Mouse (Mus musculus) hindbrain, embryonic 15.5 days (tissue): ENCODE results near the gene Kif5c. TPM values are rescaled to one million over a fixed set of nuclear protein-coding genes. Genes with fewer than 3 reads are reported as not detected.
A peak's percentile ranks its signal among the peaks of the same experiment; 100 is the strongest.

Experiments used
- ATAC-seq: fragments of 200-750 bp; cut with Nextera tagmentation; 2 replicates; pipeline ENCODE4 v1.8.0; 2017; ENCODE audit warnings: low read depth, moderate number of reproducible peaks, moderate TSS enrichment; ENCODE audit not compliant: low FRiP score
- H3K27ac ChIP-seq: fragments of 300-500 bp; sonication (generic); replicated peaks from 2 replicates; pipeline ENCODE4 v1.5.1; 2015; ENCODE audit warnings: mild to moderate bottlenecking, inconsistent platforms
- H3K27me3 ChIP-seq: fragments of 300-500 bp; sonication (generic); 2 replicates; pipeline ENCODE4 v1.6.1; 2015; ENCODE audit warnings: control low read depth, inconsistent platforms
- H3K36me3 ChIP-seq: fragments of 300-500 bp; sonication (generic); 2 replicates; pipeline ENCODE4 v1.6.1; 2015; ENCODE audit warnings: control low read depth, inconsistent platforms
- H3K4me1 ChIP-seq: fragments of 300-500 bp; sonication (generic); replicated peaks from 2 replicates; pipeline ENCODE4 v1.6.1; 2015; ENCODE audit warnings: control low read depth, inconsistent platforms
- H3K4me2 ChIP-seq: fragments of 300-500 bp; sonication (generic); 2 replicates; pipeline ENCODE4 v1.6.1; 2015; ENCODE audit warnings: moderate library complexity, mild to moderate bottlenecking, inconsistent platforms
- H3K4me3 ChIP-seq: fragments of 300-500 bp; sonication (generic); 2 replicates; pipeline ENCODE4 v1.5.1; 2015; ENCODE audit warnings: mild to moderate bottlenecking, inconsistent platforms
- H3K9ac ChIP-seq: fragments of 300-500 bp; sonication (generic); 2 replicates; pipeline ENCODE4 v1.6.1; 2015; ENCODE audit warnings: inconsistent platforms
- H3K9me3 ChIP-seq: fragments of 300-500 bp; sonication (generic); 2 replicates; pipeline ENCODE4 v1.6.1; 2016; ENCODE audit warnings: control low read depth, inconsistent platforms
- WGBS: fragments of 180-500 bp; shearing (Covaris S2); methylation state at CpG from one replicate; pipeline ENCODE4 v1.1.7; 2015; 5-methylcytosine and 5-hydroxymethylcytosine counted together
- polyA plus RNA-seq: library from polyadenylated mRNA; unstranded; fragments of >200 nt; fragmentation: Nextera tagmentation; extraction: Ambion mirVana; gene quantifications from 2 replicates; pipeline ENCODE4 v1.2.1, GENCODE M21; 2015

The Kif5c gene
- polyA plus RNA-seq, 1 experiment from 2014 or later, result 188 TPM

- Histone ChIP-seq H3K9ac (no peak overlapping the region), H3K4me3 (no peak overlapping the region), H3K4me1 (peaks cover 54% of the 10 kb centered on the region), H3K4me2 (no peak overlapping the region), H3K9me3 (no peaks in the 10 kb centered on the region), H3K27ac (peak overlapping the region; percentile 32; the same call in 1 of the 2 replicates), H3K36me3 (no peaks in the 10 kb centered on the region), H3K27me3 (no peaks in the 10 kb centered on the region)
- WGBS, result 61% methylated on average over 7 of the region's 7 CpGs
- no peak for ATAC-seq
These were observed 59.3 kb downstream of the Kif5c start for GRCm38 (mm10) chr2:49678386-49678785.

DNA sequence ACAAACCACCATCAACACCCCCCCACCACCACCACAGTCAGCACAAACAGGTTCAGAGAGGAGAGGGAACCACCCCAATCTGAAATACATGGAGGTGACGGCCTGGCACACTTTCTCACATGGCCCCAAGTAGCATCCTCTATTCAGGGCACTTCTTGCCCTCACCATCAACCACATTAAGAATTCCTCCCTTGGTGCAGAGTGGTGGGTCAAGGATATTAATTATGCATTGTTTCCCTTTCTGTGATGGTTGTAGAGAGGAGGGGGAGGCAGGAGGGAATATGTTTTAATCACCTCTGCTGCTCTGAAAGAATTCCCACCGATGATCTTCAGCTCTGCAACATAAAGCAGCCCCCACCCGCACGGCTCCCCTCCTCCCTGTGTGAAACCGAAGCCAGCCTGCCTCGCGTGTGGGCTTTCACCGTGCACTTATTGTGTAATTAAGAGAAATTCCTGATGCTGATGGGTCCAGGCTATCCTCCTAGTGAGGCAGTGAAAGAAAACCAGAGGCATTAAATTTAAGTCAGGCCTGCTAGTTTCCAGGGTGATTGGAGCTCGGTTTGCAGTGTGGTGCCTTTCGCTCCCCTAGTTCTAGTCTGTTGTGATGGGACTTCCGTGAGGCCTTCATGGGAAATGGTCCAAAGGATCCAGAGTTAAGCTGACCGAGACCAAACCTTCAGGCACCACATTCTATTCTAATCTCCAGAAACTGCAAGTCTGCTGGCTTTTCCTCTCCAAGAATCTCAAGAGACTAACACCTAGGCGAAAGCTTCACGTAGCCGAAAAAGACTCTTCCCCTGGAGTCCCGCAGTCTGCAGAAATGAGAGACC is 60.3 kb downstream of the Kif5c start:
- H3K36me3 ChIP-seq, result no peaks in the 10 kb centered on the region
- H3K4me3 ChIP-seq, result no peak overlapping the region
- no peaks in the 10 kb centered on the region for H3K9me3 ChIP-seq
- H3K9ac ChIP-seq, result 0 out of 2 replicates have a peak overlapping the region, but pooled peaks have one; percentile 15
- peaks cover 50% of the 10 kb centered on the region for H3K4me1 ChIP-seq
- no peak overlapping the region for H3K4me2 ChIP-seq
- peak overlapping the region; percentile 64 for H3K27ac ChIP-seq
- 35% methylated on average over 16 of the region's 16 CpGs for WGBS
- H3K27me3 ChIP-seq, result no peaks in the 10 kb centered on the region
- ATAC-seq, result peak; percentile 31; the same call in 1 of the 2 replicates

DNA sequence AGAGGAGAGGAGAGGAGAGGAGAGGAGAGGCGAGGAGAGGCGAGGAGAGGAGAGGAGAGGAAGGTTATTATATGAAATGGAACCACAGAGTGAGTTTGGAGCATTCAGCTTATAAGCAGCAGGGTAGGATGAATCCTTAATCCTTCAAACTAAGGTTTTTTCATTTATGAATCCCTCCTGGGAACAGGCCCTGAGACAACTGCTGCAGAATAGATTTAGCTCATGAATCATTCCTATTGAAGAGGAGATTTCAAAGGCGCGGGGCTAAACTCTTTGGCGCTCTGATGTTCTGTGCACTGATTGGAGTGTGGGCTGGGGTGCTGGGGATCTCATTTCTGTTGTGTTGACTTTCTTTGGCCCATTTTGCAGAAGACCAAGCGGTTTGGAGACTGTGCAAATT is 63.7 kb downstream of the Kif5c start:
- H3K9ac ChIP-seq, result no peak overlapping the region
- no peaks in the 10 kb centered on the region for H3K27me3 ChIP-seq
- H3K27ac ChIP-seq, result no peak overlapping the region
- no peak overlapping the region for H3K4me2 ChIP-seq
- H3K9me3 ChIP-seq, result no peaks in the 10 kb centered on the region
- 67% methylated on average over 6 of the region's 6 CpGs for WGBS
- H3K4me1 ChIP-seq, result peaks cover 39% of the 10 kb centered on the region
- no peaks in the 10 kb centered on the region for H3K36me3 ChIP-seq
- no peak for ATAC-seq
- H3K4me3 ChIP-seq, result no peak overlapping the region

DNA sequence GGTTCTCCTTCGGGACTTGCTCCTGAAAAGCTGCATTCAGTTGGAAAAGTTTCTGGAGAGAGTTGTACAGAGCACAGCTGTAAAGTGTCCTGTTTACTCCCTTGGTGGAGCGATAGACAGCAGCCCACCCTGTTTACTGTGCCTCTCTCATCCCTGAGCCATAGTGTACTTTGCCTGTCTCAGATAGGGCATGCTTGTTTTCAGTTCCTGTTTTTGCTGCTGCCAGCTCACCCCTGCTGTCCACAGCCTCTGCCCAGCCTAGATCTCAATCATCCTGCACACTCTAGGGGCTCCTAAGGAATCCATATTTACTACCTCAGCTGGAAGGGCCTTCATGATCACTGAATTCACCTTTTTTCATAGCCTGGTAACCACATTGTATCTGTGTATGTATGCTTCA is 65.7 kb downstream of the Kif5c start:
- Histone ChIP-seq H3K27ac (0 out of 2 replicates have a peak overlapping the region, but pooled peaks have one; percentile 5), H3K36me3 (no peaks in the 10 kb centered on the region), H3K4me1 (peaks cover 21% of the 10 kb centered on the region), H3K4me2 (no peak overlapping the region), H3K9ac (no peak overlapping the region), H3K27me3 (no peaks in the 10 kb centered on the region), H3K4me3 (no peak overlapping the region), H3K9me3 (no peaks in the 10 kb centered on the region)
- ATAC-seq, result no peak
- WGBS, result 72% methylated on average over 2 of the region's 2 CpGs

DNA sequence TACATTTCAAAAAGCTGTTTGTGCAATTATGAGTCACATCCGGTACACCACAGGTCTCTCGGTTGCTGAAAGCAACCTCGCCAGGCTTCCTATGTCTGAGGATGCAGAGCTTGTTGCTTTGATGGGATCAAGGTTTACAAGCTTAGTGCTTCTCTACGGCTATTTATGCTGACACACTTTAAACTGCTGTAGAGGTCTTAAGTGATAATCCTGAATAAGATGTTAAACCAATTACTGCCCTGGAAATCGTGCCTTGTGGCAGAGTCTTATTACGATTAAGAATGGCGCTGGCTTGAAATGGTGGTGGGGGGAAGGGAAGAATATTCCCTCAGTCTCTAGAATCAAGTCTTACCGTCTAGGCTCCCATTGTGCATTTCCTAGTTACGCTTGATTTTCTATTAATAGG is 71.3 kb downstream of the Kif5c start:
- no peaks in the 10 kb centered on the region for H3K27me3 ChIP-seq
- no peak overlapping the region for H3K9ac ChIP-seq
- H3K4me2 ChIP-seq, result no peak overlapping the region
- H3K36me3 ChIP-seq, result peaks cover 4% of the 10 kb centered on the region; the same call in 1 of the 2 replicates
- H3K27ac ChIP-seq, result peak overlapping the region; percentile 36; the same call in 1 of the 2 replicates
- peaks cover 46% of the 10 kb centered on the region for H3K4me1 ChIP-seq
- ATAC-seq, result peak; percentile 7; the same call in 1 of the 2 replicates
- WGBS, result 53% methylated on average over 9 of the region's 9 CpGs
- no peak overlapping the region for H3K4me3 ChIP-seq
- no peaks in the 10 kb centered on the region for H3K9me3 ChIP-seq

- no peaks in the 10 kb centered on the region for H3K9me3 ChIP-seq
- 77% methylated on average over 5 of the region's 5 CpGs for WGBS
- H3K9ac ChIP-seq, result no peak overlapping the region
- H3K4me1 ChIP-seq, result peaks cover 46% of the 10 kb centered on the region
- ATAC-seq, result 0 out of 2 replicates have a peak, but pooled peaks have one; percentile 10
- peaks cover 4% of the 10 kb centered on the region; the same call in 1 of the 2 replicates for H3K36me3 ChIP-seq
- H3K4me2 ChIP-seq, result no peak overlapping the region
- H3K4me3 ChIP-seq, result no peak overlapping the region
- no peaks in the 10 kb centered on the region for H3K27me3 ChIP-seq
- no peak overlapping the region for H3K27ac ChIP-seq
These were observed 72.3 kb downstream of the Kif5c start for GRCm38 (mm10) chr2:49691441-49691840.

GRCm38 (mm10) chr2:49694727-49695126 is 75.6 kb downstream of the Kif5c start:
- Histone ChIP-seq H3K27ac (no peak overlapping the region; the same call in 1 of the 2 replicates), H3K4me3 (no peak overlapping the region), H3K27me3 (no peaks in the 10 kb centered on the region), H3K4me2 (no peak overlapping the region), H3K4me1 (peaks cover 57% of the 10 kb centered on the region), H3K36me3 (peaks cover 13% of the 10 kb centered on the region; the same call in 1 of the 2 replicates), H3K9me3 (no peaks in the 10 kb centered on the region), H3K9ac (no peak overlapping the region)
- WGBS, result 51% methylated on average over 10 of the region's 10 CpGs
- ATAC-seq, result no peak

DNA sequence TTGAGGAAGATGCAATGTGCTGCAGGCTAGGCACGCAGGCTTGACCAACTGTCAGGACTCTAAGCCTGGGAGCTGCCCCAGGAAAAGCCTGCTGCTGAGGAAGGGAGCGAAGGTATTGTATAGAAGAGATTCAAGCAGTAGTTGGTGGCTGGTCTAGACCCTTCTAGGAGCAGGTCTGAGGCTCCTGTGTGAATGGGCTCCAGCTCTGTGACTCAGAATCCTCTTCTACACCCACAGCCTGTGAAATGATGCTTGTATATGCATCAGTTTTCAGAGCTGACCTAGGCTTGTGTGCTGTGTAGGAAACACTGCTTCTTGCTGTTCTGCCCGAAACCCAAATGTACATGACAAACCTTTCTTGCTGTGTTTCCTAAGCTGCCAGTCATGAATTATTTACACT is 76.4 kb downstream of the Kif5c start:
- H3K4me1 ChIP-seq, result peaks cover 49% of the 10 kb centered on the region
- no peaks in the 10 kb centered on the region for H3K9me3 ChIP-seq
- ATAC-seq, result no peak
- no peak overlapping the region for H3K9ac ChIP-seq
- peaks cover 15% of the 10 kb centered on the region for H3K36me3 ChIP-seq
- no peaks in the 10 kb centered on the region for H3K27me3 ChIP-seq
- H3K4me2 ChIP-seq, result no peak overlapping the region
- 86% methylated on average over 3 of the region's 3 CpGs for WGBS
- no peak overlapping the region for H3K4me3 ChIP-seq
- H3K27ac ChIP-seq, result no peak overlapping the region

- no peak overlapping the region for H3K9ac ChIP-seq
- WGBS, result 89% methylated on average over 5 of the region's 5 CpGs
- H3K4me3 ChIP-seq, result no peak overlapping the region
- ATAC-seq, result no peak
- H3K27me3 ChIP-seq, result no peaks in the 10 kb centered on the region
- no peak overlapping the region for H3K27ac ChIP-seq
- H3K36me3 ChIP-seq, result peaks cover 44% of the 10 kb centered on the region
- no peak overlapping the region for H3K4me2 ChIP-seq
- no peaks in the 10 kb centered on the region for H3K9me3 ChIP-seq
- peaks cover 23% of the 10 kb centered on the region for H3K4me1 ChIP-seq
These were observed 79.8 kb downstream of the Kif5c start for GRCm38 (mm10) chr2:49698851-49699250.

DNA sequence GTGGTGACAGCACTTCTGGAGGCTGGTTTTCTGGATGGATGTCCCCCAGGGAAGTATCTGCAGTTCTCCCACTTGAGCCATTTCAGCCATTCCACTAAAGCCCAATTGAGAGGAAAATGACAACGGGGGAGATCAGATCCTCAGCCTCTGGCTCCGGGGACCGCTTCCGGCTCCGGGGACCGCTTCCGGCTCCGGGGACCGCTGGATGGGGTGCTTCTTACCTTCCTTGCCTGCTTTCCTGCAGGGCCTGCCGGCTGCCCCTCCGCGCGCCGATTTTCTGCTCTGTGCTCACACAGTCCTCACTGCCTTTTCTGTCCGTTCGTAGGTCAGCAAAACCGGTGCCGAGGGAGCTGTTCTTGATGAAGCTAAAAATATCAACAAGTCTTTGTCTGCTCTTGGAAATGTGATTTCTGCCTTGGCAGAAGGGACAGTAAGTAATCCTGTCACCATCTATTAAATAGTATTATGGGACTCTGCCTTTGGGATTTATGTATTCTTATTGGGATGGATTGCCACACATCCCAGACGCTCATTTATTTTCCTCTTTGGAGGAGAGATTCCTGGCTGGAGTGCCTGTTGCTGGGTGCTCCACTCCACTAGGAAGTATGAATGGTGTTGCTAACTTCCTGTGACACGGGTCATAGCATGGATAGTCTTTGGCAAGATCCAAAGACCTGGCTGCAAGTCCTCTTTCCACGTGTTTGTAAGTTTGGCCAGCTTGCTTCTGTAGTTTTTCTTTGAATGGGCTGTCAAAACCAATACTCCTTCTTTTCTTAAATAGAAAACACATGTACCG is 81.3 kb downstream of the Kif5c start:
- no peak overlapping the region for H3K9ac ChIP-seq
- 86% methylated on average over 22 of the region's 22 CpGs for WGBS
- H3K36me3 ChIP-seq, result peaks cover 52% of the 10 kb centered on the region
- no peak overlapping the region for H3K4me2 ChIP-seq
- H3K9me3 ChIP-seq, result no peaks in the 10 kb centered on the region
- no peak overlapping the region for H3K27ac ChIP-seq
- H3K27me3 ChIP-seq, result no peaks in the 10 kb centered on the region
- H3K4me1 ChIP-seq, result peaks cover 11% of the 10 kb centered on the region; the same call in 1 of the 2 replicates
- no peak overlapping the region for H3K4me3 ChIP-seq
- ATAC-seq, result no peak

GRCm38 (mm10) chr2:49710223-49710622 is 91.1 kb downstream of the Kif5c start:
- WGBS, result 74% methylated on average over 3 of the region's 3 CpGs
- H3K4me2 ChIP-seq, result no peak overlapping the region
- no peak overlapping the region for H3K27ac ChIP-seq
- no peaks in the 10 kb centered on the region for H3K27me3 ChIP-seq
- no peak for ATAC-seq
- no peak overlapping the region for H3K4me3 ChIP-seq
- H3K4me1 ChIP-seq, result 0 out of 2 replicates have a peak, but pooled peaks cover 5% of the 10 kb centered on the region
- H3K9me3 ChIP-seq, result no peaks in the 10 kb centered on the region
- H3K9ac ChIP-seq, result no peak overlapping the region
- peaks cover 42% of the 10 kb centered on the region for H3K36me3 ChIP-seq

GRCm38 (mm10) chr2:49711693-49712092 is 92.6 kb downstream of the Kif5c start:
- H3K4me1 ChIP-seq, result 0 out of 2 replicates have a peak, but pooled peaks cover 5% of the 10 kb centered on the region
- H3K4me2 ChIP-seq, result no peak overlapping the region
- 82% methylated on average over 6 of the region's 6 CpGs for WGBS
- no peak overlapping the region for H3K9ac ChIP-seq
- no peak for ATAC-seq
- H3K9me3 ChIP-seq, result no peaks in the 10 kb centered on the region
- H3K36me3 ChIP-seq, result peaks cover 37% of the 10 kb centered on the region
- no peak overlapping the region for H3K4me3 ChIP-seq
- no peaks in the 10 kb centered on the region for H3K27me3 ChIP-seq
- H3K27ac ChIP-seq, result no peak overlapping the region
